Mouse (Mus musculus) heart, postnatal 0 days (tissue): ENCODE measurements at regions not wholly inside any gene's neighbourhood (a gene's known extent, or its start where the extent isn't known, plus 50 kb on each side); places are given as distances from the start of the nearest gene placed in this dataset.

Experiments used
- CTCF ChIP-seq: IDR thresholded peaks from 2 replicates; pipeline ENCODE4 v1.5.1; 2016; ENCODE audit warnings: antibody characterized with exemption, control low read depth, low read depth
- EP300 ChIP-seq: IDR thresholded peaks from 2 replicates; pipeline ENCODE4 v1.6.1; 2016; ENCODE audit warnings: antibody characterized with exemption, low read depth

- no peak for TF ChIP-seq CTCF
- TF ChIP-seq EP300, result no peak
Observed at GRCm38 (mm10) chr3:6858982-6859865, 239.0 kb upstream of the 1700008P02Rik start.
